Mouse (Mus musculus) cerebellum, adult 11 months (tissue): ENCODE measurements around the gene Hoxb7.

Experiments
- DNase-seq: peaks from one replicate; pipeline ENCODE4 v3.0.0; 2022

Gene Hoxb7

DNA sequence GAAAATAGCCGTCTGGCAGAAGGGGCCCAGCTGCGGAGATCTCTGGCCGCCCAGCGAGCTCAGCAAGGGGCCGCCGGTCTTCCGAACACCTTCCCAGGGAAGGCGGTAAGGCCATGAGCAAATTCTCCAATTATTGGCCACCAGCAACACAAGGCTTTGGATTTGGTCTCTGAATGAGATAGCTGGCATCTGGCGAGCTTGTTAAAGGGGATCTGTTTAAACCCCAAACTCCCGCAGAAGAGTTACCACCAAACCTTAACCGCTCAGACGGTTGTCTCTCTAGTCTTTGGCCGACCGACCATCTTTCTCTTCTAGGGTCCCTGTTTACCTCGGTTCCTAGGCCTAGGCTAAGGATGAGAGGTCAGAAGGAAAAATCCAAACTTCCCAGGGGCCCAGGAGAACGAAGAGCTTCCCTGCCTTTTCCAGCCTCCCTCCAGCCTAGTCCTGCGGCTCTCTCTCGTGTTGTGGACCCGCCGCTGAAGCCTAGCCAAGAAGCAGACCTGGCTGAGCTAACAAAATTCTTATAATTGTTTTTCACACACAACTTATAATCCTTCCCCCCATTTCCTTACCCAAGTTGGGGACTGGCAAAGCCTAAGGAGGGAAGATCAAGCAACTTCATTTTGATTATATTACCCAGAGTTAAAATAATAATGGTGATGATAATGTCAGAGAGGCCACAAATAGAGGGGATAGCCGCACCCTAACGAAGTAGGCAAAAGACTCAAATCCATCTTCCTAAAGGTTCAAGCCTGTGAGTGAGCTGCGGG is 16.1 kb downstream of the Hoxb7 start:
- no peak for DNase-seq

DNA sequence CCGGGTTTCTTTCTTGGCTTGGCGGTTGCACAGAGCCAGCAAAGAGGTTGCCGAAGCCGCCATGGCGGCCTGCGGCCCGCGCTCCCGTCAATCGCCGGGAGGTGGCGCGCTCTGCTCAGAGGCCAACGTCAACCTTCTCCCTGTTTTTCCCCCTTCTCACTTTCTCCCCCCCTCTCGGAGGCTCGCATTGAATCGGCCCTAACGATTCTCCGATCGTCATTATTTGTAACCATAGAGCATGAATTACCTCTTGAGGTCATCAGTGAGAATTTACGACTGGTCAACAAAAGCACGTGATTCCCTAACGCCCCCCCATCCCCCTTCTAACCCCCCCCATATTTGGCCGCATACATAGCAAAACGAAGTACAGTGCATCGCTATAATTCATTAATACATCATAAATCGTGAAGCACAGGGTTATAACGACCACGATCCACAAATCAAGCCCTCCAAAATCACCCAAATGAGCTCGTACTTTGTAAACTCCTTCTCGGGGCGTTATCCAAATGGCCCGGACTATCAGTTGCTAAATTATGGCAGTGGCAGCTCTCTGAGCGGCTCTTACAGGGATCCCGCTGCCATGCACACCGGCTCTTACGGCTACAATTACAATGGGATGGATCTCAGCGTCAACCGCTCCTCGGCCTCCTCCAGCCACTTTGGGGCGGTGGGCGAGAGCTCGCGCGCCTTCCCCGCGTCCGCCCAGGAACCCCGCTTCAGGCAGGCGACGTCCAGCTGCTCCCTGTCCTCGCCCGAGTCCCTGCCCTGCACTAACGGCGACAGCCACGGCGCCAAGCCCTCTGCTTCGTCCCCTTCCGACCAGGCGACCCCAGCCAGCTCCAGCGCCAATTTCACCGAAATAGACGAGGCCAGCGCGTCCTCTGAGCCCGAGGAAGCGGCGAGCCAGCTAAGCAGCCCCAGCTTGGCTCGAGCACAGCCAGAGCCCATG is 17.0 kb downstream of the Hoxb7 start, which contains the start of gene Hoxb5:
TSS of gene Hoxb5 (plus strand) at position 186 of the 949 bp plus-strand sequence.
- DNase-seq: no peak

GRCm38 (mm10) chr11:96304381-96305195 is 18.2 kb downstream of the Hoxb7 start:
- DNase-seq: no peak

- no peak for DNase-seq
These were observed 19.2 kb downstream of the Hoxb7 start for GRCm38 (mm10) chr11:96305505-96306182.

GRCm38 (mm10) chr11:96306183-96306907 is 19.9 kb downstream of the Hoxb7 start:
- no peak for DNase-seq

DNA sequence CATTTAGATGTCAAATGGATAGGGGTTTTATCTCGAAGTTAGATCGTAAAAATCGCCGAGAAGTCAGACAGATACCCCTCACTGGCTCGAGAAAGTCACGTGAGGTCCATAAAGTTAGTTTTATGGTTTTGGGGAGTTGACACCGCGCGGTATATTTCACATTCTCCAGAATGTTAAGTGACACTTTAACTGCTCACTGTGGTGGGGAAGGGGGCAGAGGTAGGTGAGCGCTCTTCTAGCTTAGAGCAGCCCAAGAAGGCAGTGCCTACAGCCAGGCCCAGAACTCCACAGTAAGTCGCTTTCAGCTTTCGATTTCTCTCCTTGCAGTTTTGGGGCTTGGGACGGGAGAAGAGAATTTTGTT is 20.5 kb downstream of the Hoxb7 start:
- DNase-seq: no peak

- no peak for DNase-seq
These were observed 22.3 kb downstream of the Hoxb7 start for GRCm38 (mm10) chr11:96308763-96309162.

DNA sequence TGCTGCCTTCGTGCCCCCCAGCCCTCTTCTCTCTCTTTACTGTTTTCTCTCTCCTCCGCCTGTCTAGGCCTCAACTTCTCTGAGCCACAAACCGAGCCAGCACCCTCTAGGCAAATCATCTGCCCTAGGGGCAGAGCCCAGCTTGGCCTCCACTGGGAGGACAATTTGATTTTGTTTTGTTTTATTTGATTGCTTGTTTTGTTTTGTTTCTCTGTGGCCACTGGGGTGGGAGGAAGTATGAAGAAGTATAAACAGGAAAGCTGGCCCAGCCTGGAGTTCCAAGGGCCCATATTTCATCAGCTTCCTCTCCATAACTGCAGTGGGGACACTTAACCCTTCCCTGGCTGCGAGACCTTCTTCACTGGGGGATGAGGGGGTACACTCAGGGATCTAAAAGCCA is 22.9 kb downstream of the Hoxb7 start:
- DNase-seq: no peak

- no peak for DNase-seq
These were observed 23.9 kb downstream of the Hoxb7 start for GRCm38 (mm10) chr11:96310183-96310938.

- DNase-seq: no peak
These were observed 24.7 kb downstream of the Hoxb7 start for GRCm38 (mm10) chr11:96311097-96311496.

- no peak for DNase-seq
These were observed 25.3 kb downstream of the Hoxb7 start for GRCm38 (mm10) chr11:96311520-96312417.

- no peak for DNase-seq
These were observed 26.7 kb downstream of the Hoxb7 start for GRCm38 (mm10) chr11:96313134-96313533.

GRCm38 (mm10) chr11:96313806-96314428 is 27.5 kb downstream of the Hoxb7 start:
- DNase-seq: no peak

GRCm38 (mm10) chr11:96314671-96315343 is 28.4 kb downstream of the Hoxb7 start:
- DNase-seq: no peak

DNA sequence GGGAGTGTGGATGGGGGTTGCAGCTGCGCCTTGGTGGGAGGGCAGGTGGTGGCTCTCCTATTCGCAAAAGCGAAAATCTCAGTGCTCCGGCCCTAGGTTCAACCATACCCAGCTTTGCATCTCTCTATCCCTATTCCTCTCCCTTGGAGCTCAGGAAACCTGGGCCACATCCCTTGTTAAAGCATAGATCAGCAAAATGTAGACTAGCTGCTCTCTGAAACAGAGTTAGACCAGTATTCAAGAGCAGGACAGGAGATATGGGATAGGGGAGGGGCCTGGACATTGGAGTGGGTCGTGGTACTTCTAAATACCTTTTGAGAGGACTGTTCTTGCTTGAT is 28.9 kb downstream of the Hoxb7 start:
- DNase-seq: no peak

- DNase-seq: no peak
These were observed 30.5 kb downstream of the Hoxb7 start for GRCm38 (mm10) chr11:96316696-96317607.

DNA sequence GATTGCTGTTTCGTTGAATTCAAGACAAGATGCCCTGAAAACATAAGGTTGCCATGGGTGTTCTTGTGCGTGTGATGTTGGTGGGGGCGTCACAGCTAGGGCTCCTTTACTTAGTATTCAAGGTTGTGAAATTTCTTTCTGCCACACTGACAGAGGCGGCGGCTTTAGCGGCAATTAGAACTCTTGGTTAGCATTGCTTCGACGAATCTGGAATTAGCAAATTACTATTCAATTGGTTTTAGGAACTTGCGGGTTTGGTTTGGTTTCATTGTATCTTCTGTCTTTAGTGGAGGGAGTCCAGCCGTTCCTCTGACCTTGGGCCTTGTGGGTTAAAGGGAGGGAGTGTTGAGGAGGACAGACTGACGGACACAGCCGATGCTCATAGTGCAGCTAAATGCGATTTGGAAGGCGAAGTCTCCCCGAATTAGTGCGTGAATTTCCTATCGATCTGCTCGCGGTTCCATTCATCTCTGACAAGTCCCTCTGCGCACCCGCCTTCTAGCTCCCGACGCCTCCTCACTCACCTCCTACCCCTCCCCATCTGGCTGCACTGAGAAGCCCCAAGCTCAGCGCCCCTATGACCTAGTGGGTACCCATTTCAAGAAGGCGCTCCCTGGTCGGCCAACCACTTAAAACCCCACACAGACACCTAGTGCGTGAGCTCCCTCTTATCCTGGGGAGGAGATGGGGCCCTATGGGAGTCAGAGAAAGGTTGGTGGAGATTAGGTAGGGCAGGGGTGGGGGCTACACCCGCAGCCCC is 31.4 kb downstream of the Hoxb7 start, which contains the start of gene Hoxb4:
TSS of gene Hoxb4 (plus strand) at position 660 of the 760 bp plus-strand sequence.
- DNase-seq: no peak
